Mouse (Mus musculus) CH12.LX (cell line): ENCODE results near the gene Cox8c. TPM values are rescaled to one million over a fixed set of nuclear protein-coding genes. Genes with fewer than 3 reads are reported as not detected.

Source experiments
- DNase-seq: peaks from one replicate; pipeline ENCODE4 v3.0.0-alpha.2; 2013; ENCODE audit errors: extremely low read depth
- H3K27ac ChIP-seq: 2 replicates; pipeline ENCODE4 v1.5.1; 2012; ENCODE audit warnings: low read depth, mild to moderate bottlenecking, control low read depth, moderate library complexity; ENCODE audit not compliant: insufficient read depth
- H3K27me3 ChIP-seq: replicated peaks from 2 replicates; pipeline ENCODE3; 2012; ENCODE audit warnings: inconsistent platforms
- H3K36me3 ChIP-seq, 2 experiments: replicated peaks in 1 of 2; 2 replicates each; pipeline versions ENCODE3 to v1.6.1; 2012; ENCODE audit warnings: inconsistent platforms in 1 of 2, low read length in 1 of 2, mild to moderate bottlenecking in 1 of 2, mixed read lengths in 1 of 2, moderate library complexity in 1 of 2; ENCODE audit not compliant: control insufficient read depth in 1 of 2, insufficient read depth in 1 of 2
- H3K4me1 ChIP-seq, 2 experiments: 2 replicates each; pipeline ENCODE4 v1.6.1; 2012; ENCODE audit warnings: inconsistent platforms in 1 of 2, moderate library complexity in 1 of 2; ENCODE audit not compliant: insufficient read depth in 2 of 2, control insufficient read depth in 1 of 2
- H3K4me2 ChIP-seq: 2 replicates; pipeline ENCODE4 v1.6.1; 2012; ENCODE audit warnings: low read depth, mild to moderate bottlenecking, control low read depth; ENCODE audit not compliant: poor library complexity, insufficient read depth, severe bottlenecking
- H3K4me3 ChIP-seq, 3 experiments: fragments of 150-350 bp in 1 of 3; sonication (generic) in 1 of 3; replicated peaks in 1 of 3; 2 replicates each; pipeline versions ENCODE3 to v1.5.1; 2011 to 2012; ENCODE audit warnings: low read depth in 2 of 3, low read length in 2 of 3, mild to moderate bottlenecking in 2 of 3, moderate library complexity in 2 of 3, control low read depth in 1 of 3, improper control_type of control experiment in 1 of 3, inconsistent platforms in 1 of 3, mixed read lengths in 1 of 3; ENCODE audit not compliant: poor library complexity in 1 of 3
- H3K79me2 ChIP-seq: replicated peaks from 2 replicates; pipeline ENCODE4 v1.6.1; 2012; ENCODE audit warnings: mild to moderate bottlenecking, moderate library complexity; ENCODE audit not compliant: control insufficient read depth, poor library complexity, insufficient read depth, severe bottlenecking; ENCODE audit errors: extremely low read depth
- H3K9ac ChIP-seq: 2 replicates; pipeline ENCODE4 v1.6.1; 2012; ENCODE audit warnings: low read depth, mild to moderate bottlenecking, control low read depth, moderate library complexity; ENCODE audit not compliant: insufficient read depth
- H3K9me3 ChIP-seq: replicated peaks from 2 replicates; pipeline ENCODE3; 2012; ENCODE audit warnings: low read length, inconsistent platforms, mixed read lengths
- BHLHE40 ChIP-seq: IDR thresholded peaks from 2 replicates; pipeline ENCODE4 v1.6.1; 2011; ENCODE audit warnings: mild to moderate bottlenecking, low read depth, low read length, improper control_type of control experiment
- CHD1 ChIP-seq: IDR thresholded peaks from 2 replicates; pipeline ENCODE4 v1.6.1; 2012; ENCODE audit warnings: low read depth, low read length, improper control_type of control experiment, inconsistent platforms
- CHD2 ChIP-seq: IDR thresholded peaks from 2 replicates; pipeline ENCODE4 v1.6.1; 2011; ENCODE audit warnings: low read length, improper control_type of control experiment
- E2F4 ChIP-seq: IDR thresholded peaks from 2 replicates; pipeline ENCODE4 v1.6.1; 2011; ENCODE audit warnings: low read depth, low read length, improper control_type of control experiment; ENCODE audit not compliant: insufficient replicate concordance
- EP300 ChIP-seq: IDR thresholded peaks from 2 replicates; pipeline ENCODE4 v1.6.1; 2011; ENCODE audit warnings: low read length, improper control_type of control experiment
- GABPA ChIP-seq: IDR thresholded peaks from 2 replicates; pipeline ENCODE4 v1.6.1; 2012; ENCODE audit warnings: low read depth, low read length, improper control_type of control experiment, inconsistent platforms; ENCODE audit not compliant: insufficient replicate concordance
- HCFC1 ChIP-seq: IDR thresholded peaks from 2 replicates; pipeline ENCODE4 v1.6.1; 2012; ENCODE audit warnings: low read depth, mild to moderate bottlenecking, inconsistent platforms, low read length, improper control_type of control experiment
- JUN ChIP-seq: IDR thresholded peaks from 2 replicates; pipeline ENCODE4 v1.6.1; 2011; ENCODE audit warnings: low read depth, mild to moderate bottlenecking, low read length, improper control_type of control experiment, moderate library complexity; ENCODE audit not compliant: insufficient read depth
- JUND ChIP-seq: conservative IDR thresholded peaks from 2 replicates; pipeline ENCODE4 v1.6.1; 2011; ENCODE audit warnings: low read depth, low read length, improper control_type of control experiment
- MAX ChIP-seq: IDR thresholded peaks from 2 replicates; pipeline ENCODE4 v1.6.1; 2011; ENCODE audit warnings: low read length, improper control_type of control experiment
- MAZ ChIP-seq: IDR thresholded peaks from 2 replicates; pipeline ENCODE4 v1.6.1; 2012; ENCODE audit warnings: low read depth, mild to moderate bottlenecking, inconsistent platforms, low read length, improper control_type of control experiment, moderate library complexity
- MEF2A ChIP-seq: IDR thresholded peaks from 2 replicates; pipeline ENCODE4 v1.6.1; 2014; ENCODE audit warnings: low read depth, mild to moderate bottlenecking, inconsistent platforms, low read length, improper control_type of control experiment, borderline replicate concordance
- MXI1 ChIP-seq: IDR thresholded peaks from 2 replicates; pipeline ENCODE4 v1.6.1; 2011; ENCODE audit warnings: mild to moderate bottlenecking, low read depth, low read length, improper control_type of control experiment
- NELFE ChIP-seq: IDR thresholded peaks from 2 replicates; pipeline ENCODE4 v1.6.1; 2011; ENCODE audit warnings: low read depth, low read length, improper control_type of control experiment
- NRF1 ChIP-seq: IDR thresholded peaks from 2 replicates; pipeline ENCODE4 v1.6.1; 2014; ENCODE audit warnings: low read depth, mild to moderate bottlenecking, inconsistent platforms, low read length, improper control_type of control experiment, moderate library complexity
- PAX5 ChIP-seq: IDR thresholded peaks from 2 replicates; pipeline ENCODE4 v1.6.1; 2012; ENCODE audit warnings: low read length, inconsistent platforms, mixed read lengths
- POLR2A ChIP-seq: IDR thresholded peaks from 2 replicates; pipeline ENCODE4 v1.6.1; 2011; ENCODE audit warnings: low read depth, mild to moderate bottlenecking, improper control_type of control experiment, low read length
- POLR2AphosphoS2 ChIP-seq: IDR thresholded peaks from 2 replicates; pipeline ENCODE4 v1.6.1; 2011; ENCODE audit warnings: low read depth, low read length, improper control_type of control experiment
- RAD21 ChIP-seq: IDR thresholded peaks from 2 replicates; pipeline ENCODE4 v1.6.1; 2011; ENCODE audit warnings: low read depth, mild to moderate bottlenecking, low read length, improper control_type of control experiment, moderate library complexity
- RCOR1 ChIP-seq: conservative IDR thresholded peaks from 2 replicates; pipeline ENCODE4 v1.6.1; 2012; ENCODE audit warnings: low read depth, mild to moderate bottlenecking, inconsistent platforms, low read length, improper control_type of control experiment
- SIN3A ChIP-seq: IDR thresholded peaks from 2 replicates; pipeline ENCODE4 v1.6.1; 2012; ENCODE audit warnings: low read length, improper control_type of control experiment, inconsistent platforms
- SMC3 ChIP-seq: IDR thresholded peaks from 2 replicates; pipeline ENCODE4 v1.6.1; 2011; ENCODE audit warnings: low read depth, low read length, improper control_type of control experiment
- TCF12 ChIP-seq: IDR thresholded peaks from 2 replicates; pipeline ENCODE4 v1.6.1; 2014; ENCODE audit warnings: low read depth, mild to moderate bottlenecking, inconsistent platforms, low read length, improper control_type of control experiment
- UBTF ChIP-seq: IDR thresholded peaks from 2 replicates; pipeline ENCODE4 v1.6.1; 2012; ENCODE audit warnings: low read depth, mild to moderate bottlenecking, inconsistent platforms, low read length, improper control_type of control experiment, moderate library complexity
- USF1 ChIP-seq: IDR thresholded peaks from 2 replicates; pipeline ENCODE4 v1.6.1; 2014; ENCODE audit warnings: low read depth, mild to moderate bottlenecking, inconsistent platforms, low read length, improper control_type of control experiment
- ZC3H11A ChIP-seq: IDR thresholded peaks from 2 replicates; pipeline ENCODE4 v1.6.1; 2012; ENCODE audit warnings: low read depth, mild to moderate bottlenecking, inconsistent platforms, low read length, improper control_type of control experiment
- ZKSCAN1 ChIP-seq: IDR thresholded peaks from 2 replicates; pipeline ENCODE4 v1.6.1; 2012; ENCODE audit warnings: low read depth, inconsistent platforms, low read length, improper control_type of control experiment, borderline replicate concordance
- ZMIZ1 ChIP-seq: IDR thresholded peaks from 2 replicates; pipeline ENCODE4 v1.6.1; 2012; ENCODE audit warnings: low read depth, mild to moderate bottlenecking, inconsistent platforms, low read length, improper control_type of control experiment
- dilution Hi-C: fragments of 300-500 bp; cut with MboI; formaldehyde crosslinking; loops from 2 replicates; pipeline ENCODE4 v1.14.3; 2020; ENCODE audit warnings: low sequenced_read_pairs; ENCODE audit not compliant: extremely low pct_unique_long_range_greater_than_20kb, extremely low pct_ligation_motif_present
- in situ Hi-C: fragments of 300-500 bp; cut with MboI; formaldehyde crosslinking; loops from 3 replicates; pipeline ENCODE4 v1.14.3; 2019; ENCODE audit warnings: low sequenced_read_pairs, low pct_ligation_motif_present, low pct_unique_long_range_greater_than_20kb, mixed read lengths
- polyA plus RNA-seq: library from polyadenylated mRNA; unstranded; fragments of >175 nt; gene quantifications from 2 replicates; pipeline ENCODE4 v1.2.1, GENCODE M21; 2012; ENCODE audit warnings: low read depth; ENCODE audit not compliant: insufficient read length
- total RNA-seq, 2 experiments: library from RNA; depleted of rRNA; stranded (reverse); fragments of 300-350 nt in 1 of 2; fragments of >200 nt in 1 of 2; gene quantifications; 2 replicates each; pipeline ENCODE4 v1.2.3; 2012 to 2014

Cox8c gene
- total and polyA plus RNA-seq, 3 experiments, result not detected

DNA sequence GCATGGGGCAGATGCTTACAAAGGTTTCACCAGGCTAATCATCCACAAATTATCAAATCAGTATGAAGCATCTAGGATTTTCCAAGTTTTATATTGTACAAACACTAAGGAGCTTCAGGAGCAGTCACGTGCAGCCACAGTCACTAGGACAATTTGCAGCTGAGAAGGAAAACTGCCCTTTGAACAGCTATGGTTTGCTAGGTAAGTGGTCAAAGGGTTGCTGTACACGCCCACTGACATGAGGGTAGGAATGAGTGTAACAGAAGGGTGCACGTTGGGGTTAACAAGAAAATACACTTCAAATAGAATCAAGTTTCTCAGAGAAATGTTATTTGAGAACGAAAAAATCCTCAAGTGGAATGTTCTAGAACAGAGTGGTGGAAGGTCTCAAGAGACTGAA, 30.6 kb downstream of the Cox8c start:
- Histone ChIP-seq H3K9me3 (no peaks in the 10 kb centered on the region), H3K27ac (no peak overlapping the region), H3K27me3 (no peaks in the 10 kb centered on the region), H3K4me1 (no peaks in the 10 kb centered on the region), H3K4me2 (no peak overlapping the region), H3K36me3 (no peaks in the 10 kb centered on the region), H3K4me3 (no peak overlapping the region), H3K9ac (no peak overlapping the region), H3K79me2 (no peaks in the 10 kb centered on the region)
- dilution Hi-C loops, result no loop called here
- in situ Hi-C loops, result no loop called here
- TF ChIP-seq JUND, result no peak
- no peak for TF ChIP-seq MXI1
- no peak for TF ChIP-seq HCFC1
- no peak for TF ChIP-seq NRF1
- TF ChIP-seq PAX5, result no peak
- TF ChIP-seq CHD1, result no peak
- TF ChIP-seq CHD2, result no peak
- no peak for TF ChIP-seq EP300
- TF ChIP-seq RCOR1, result no peak
- no peak for TF ChIP-seq ZKSCAN1
- no peak for TF ChIP-seq GABPA
- TF ChIP-seq TCF12, result no peak
- TF ChIP-seq MEF2A, result no peak
- TF ChIP-seq UBTF, result no peak
- no peak for TF ChIP-seq MAX
- DNase-seq, result no peak

DNA sequence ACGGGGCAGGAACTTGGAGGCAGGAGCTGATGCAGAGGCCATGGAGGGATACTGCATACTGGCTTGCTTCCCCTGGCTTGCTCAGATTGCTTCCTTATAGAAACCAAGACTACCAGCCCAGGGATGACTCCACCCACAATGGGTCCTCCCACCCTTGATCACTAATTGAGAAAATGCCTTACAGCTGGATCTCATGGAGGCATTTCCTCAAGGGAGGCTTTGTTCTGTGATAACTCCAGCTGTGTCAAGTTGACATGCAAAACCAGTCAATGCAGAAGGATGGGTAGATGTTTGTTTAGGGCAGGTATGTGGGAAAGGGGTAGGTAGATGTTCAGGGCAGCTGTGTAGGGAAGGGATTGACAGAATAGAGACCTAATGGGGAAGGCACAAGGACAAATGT, 31.2 kb downstream of the Cox8c start:
- H3K79me2 ChIP-seq, result no peaks in the 10 kb centered on the region
- in situ Hi-C loops (no loop called here), dilution Hi-C loops (no loop called here)
- no peaks in the 10 kb centered on the region for H3K36me3 ChIP-seq
- no peak overlapping the region for H3K4me2 ChIP-seq
- no peak overlapping the region for H3K27ac ChIP-seq
- H3K9ac ChIP-seq, result no peak overlapping the region
- TF ChIP-seq ZMIZ1, result no peak
- TF ChIP-seq E2F4, result no peak
- TF ChIP-seq MEF2A, result no peak
- no peak for TF ChIP-seq USF1
- no peak for TF ChIP-seq MAZ
- no peak for TF ChIP-seq POLR2AphosphoS2
- no peak for TF ChIP-seq CHD2
- TF ChIP-seq JUN, result no peak
- TF ChIP-seq SIN3A, result no peak
- TF ChIP-seq RCOR1, result no peak
- no peak for TF ChIP-seq NELFE
- TF ChIP-seq TCF12, result no peak
- TF ChIP-seq POLR2A, result no peak
- no peak for TF ChIP-seq UBTF
- no peak for TF ChIP-seq ZC3H11A
- no peak for TF ChIP-seq BHLHE40
- TF ChIP-seq ZKSCAN1, result no peak
- no peak for TF ChIP-seq RAD21
- TF ChIP-seq SMC3, result no peak
- no peaks in the 10 kb centered on the region for H3K27me3 ChIP-seq
- no peaks in the 10 kb centered on the region for H3K9me3 ChIP-seq
- no peak overlapping the region for H3K4me3 ChIP-seq
- no peaks in the 10 kb centered on the region for H3K4me1 ChIP-seq
- DNase-seq, result no peak
